Mouse (Mus musculus) embryonic facial prominence, embryonic 13.5 days (tissue): ENCODE data around the gene Igfbp2. TPM values are rescaled to one million over a fixed set of nuclear protein-coding genes. Genes with fewer than 3 reads are reported as not detected.
A peak's percentile ranks its signal among the peaks of the same experiment; 100 is the strongest.

ENCODE experiments used
- ATAC-seq: fragments of 200-750 bp; cut with Nextera tagmentation; 2 replicates; pipeline ENCODE4 v1.8.0; 2017; ENCODE audit warnings: low read depth; ENCODE audit not compliant: insufficient number of reproducible peaks, insufficient read depth, low FRiP score, low TSS enrichment
- H3K27ac ChIP-seq: fragments of 300-500 bp; sonication (generic); 2 replicates; pipeline ENCODE4 v1.5.1; 2015; ENCODE audit warnings: moderate library complexity, mild to moderate bottlenecking, inconsistent platforms
- H3K27me3 ChIP-seq: fragments of 300-500 bp; sonication (generic); 2 replicates; pipeline ENCODE4 v1.6.1; 2015; ENCODE audit warnings: mild to moderate bottlenecking, inconsistent platforms
- H3K36me3 ChIP-seq: fragments of 300-500 bp; sonication (generic); 2 replicates; pipeline ENCODE4 v1.6.1; 2015; ENCODE audit warnings: mild to moderate bottlenecking, inconsistent platforms
- H3K4me1 ChIP-seq: fragments of 300-500 bp; sonication (generic); 2 replicates; pipeline ENCODE4 v1.6.1; 2015; ENCODE audit warnings: inconsistent platforms
- H3K4me2 ChIP-seq: fragments of 300-500 bp; sonication (generic); 2 replicates; pipeline ENCODE4 v1.6.1; 2015; ENCODE audit warnings: moderate library complexity, mild to moderate bottlenecking, inconsistent platforms
- H3K4me3 ChIP-seq: fragments of 300-500 bp; sonication (generic); 2 replicates; pipeline ENCODE4 v1.5.1; 2015; ENCODE audit warnings: mild to moderate bottlenecking, inconsistent platforms
- H3K9ac ChIP-seq: fragments of 300-500 bp; sonication (generic); 2 replicates; pipeline ENCODE4 v1.6.1; 2015; ENCODE audit warnings: mild to moderate bottlenecking, inconsistent platforms
- H3K9me3 ChIP-seq: fragments of 300-500 bp; sonication (generic); 2 replicates; pipeline ENCODE4 v1.6.1; 2016; ENCODE audit warnings: inconsistent platforms
- WGBS: fragments of 180-500 bp; shearing (Covaris S2); methylation state at CpG from one replicate; pipeline ENCODE4 v1.1.7; 2015; ENCODE audit warnings: mixed read lengths; 5-methylcytosine and 5-hydroxymethylcytosine counted together
- polyA plus RNA-seq: library from polyadenylated mRNA; unstranded; fragments of >200 nt; fragmentation: Nextera tagmentation; extraction: Ambion mirVana; gene quantifications from 2 replicates; pipeline ENCODE4 v1.2.1, GENCODE M21; 2015

The Igfbp2 gene
- polyA plus RNA-seq, result 469 and 555 TPM in 2 replicates

DNA sequence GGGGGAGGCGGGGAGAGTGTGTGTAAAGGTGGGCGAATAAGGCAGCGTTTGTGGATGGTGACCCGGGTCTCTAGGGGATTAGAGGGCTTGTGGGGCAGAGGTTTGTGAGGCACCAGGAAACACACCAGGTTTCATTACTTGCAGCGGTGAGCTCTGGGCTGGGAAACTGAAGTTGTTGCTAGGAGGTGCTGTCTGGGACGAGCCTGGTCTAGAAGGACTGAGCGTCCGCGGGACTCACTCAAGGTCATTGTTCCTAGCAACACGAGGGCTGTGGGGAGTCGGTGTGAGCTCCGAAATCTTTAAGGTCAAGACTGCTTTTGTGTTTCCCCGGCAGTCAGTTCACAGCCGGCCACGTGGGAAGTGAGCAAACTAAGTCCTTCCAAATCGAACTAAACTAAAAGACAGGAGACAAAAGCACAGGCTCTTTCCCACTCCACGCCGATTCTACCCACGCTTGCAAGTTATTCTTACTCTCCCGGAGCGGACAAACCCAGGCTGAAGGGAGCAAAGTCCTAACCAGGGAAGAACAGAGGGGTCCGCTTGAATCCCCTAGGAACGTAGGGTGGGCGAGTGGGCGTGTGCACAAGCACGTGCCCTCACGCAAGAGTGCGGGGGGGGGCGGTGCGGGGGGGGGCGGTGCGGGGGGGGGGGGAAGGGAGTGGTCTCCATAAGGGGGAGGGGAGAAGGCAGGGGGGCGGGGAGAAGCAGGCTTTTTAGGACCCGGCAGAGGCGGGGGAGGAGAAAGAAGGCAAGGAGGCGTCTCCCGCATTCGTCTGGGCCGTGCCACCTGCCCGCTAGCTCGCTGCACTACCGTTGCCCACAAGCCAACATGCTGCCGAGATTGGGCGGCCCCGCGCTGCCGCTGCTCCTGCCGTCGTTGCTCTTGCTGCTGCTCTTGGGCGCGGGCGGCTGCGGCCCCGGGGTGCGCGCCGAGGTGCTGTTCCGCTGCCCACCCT, at the start of gene Igfbp2:
Gene Igfbp2 (plus strand): TSS at position 753 of the 956 bp plus-strand sequence.
- 1% methylated on average over 52 of the region's 58 CpGs for WGBS
- H3K9ac ChIP-seq, result peak within 1 kb of the TSS; percentile 86
- H3K27ac ChIP-seq, result peak within 1 kb of the TSS; percentile 84
- peak within 1 kb of the TSS; percentile 80 for H3K4me3 ChIP-seq
- peaks cover 3% of the 10 kb centered on the region; the same call in 1 of the 2 replicates for H3K27me3 ChIP-seq
- H3K4me1 ChIP-seq, result peaks cover 38% of the 10 kb centered on the region
- peak; percentile 70 for ATAC-seq
- H3K9me3 ChIP-seq, result no peaks in the 10 kb centered on the region
- peak within 1 kb of the TSS; percentile 98 for H3K4me2 ChIP-seq
- no peaks in the 10 kb centered on the region for H3K36me3 ChIP-seq

DNA sequence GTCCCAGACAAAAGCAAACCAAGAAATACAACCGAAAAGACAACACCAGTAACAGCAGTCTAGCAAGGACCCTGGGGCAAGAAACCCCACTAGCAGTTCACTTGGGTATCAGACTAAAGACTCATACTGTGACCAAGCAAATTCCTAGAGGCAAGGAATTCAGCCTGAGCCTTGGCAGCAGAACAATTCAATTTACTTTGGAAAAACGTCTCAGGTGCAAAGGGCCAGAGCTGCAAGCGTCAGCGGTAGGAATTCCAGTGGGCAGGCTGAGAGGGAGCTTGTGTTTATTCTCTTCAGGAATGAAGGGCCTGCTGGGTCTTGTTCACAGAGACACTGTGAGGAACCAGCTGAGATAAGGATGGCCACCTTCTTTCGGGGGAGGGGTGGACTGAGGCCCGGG, 45.5 kb upstream of the Igfbp2 start:
- Histone ChIP-seq H3K36me3 (no peaks in the 10 kb centered on the region), H3K4me3 (no peak overlapping the region), H3K9ac (no peak overlapping the region), H3K4me2 (no peak overlapping the region), H3K27ac (peak overlapping the region; percentile 62; the same call in 1 of the 2 replicates), H3K4me1 (peaks cover 37% of the 10 kb centered on the region), H3K9me3 (no peaks in the 10 kb centered on the region), H3K27me3 (no peaks in the 10 kb centered on the region)
- no peak for ATAC-seq
- WGBS, result 21% methylated on average over 6 of the region's 6 CpGs

DNA sequence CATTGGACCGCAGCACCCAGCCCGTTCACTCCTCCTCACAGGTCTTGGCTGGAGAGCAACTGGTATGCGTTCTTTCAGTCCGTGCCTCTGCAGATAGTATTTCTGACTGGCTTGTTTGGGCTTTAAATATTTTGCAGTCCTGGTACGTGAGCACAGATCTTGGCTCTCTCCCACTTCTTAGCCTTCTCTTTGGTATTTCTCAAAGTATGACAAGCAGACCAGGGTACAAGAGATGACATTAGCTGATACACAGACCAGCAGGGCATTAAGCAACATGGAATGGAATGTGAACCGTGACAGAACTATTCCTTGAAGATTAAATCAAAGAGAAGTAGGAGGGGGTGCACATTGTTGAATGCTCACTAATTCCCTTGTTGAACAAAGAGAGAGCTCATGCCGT, 43.6 kb upstream of the Igfbp2 start:
- WGBS, result 21% methylated on average over 7 of the region's 7 CpGs
- ATAC-seq, result peak; percentile 67
- peaks cover 40% of the 10 kb centered on the region for H3K4me1 ChIP-seq
- no peaks in the 10 kb centered on the region for H3K36me3 ChIP-seq
- no peaks in the 10 kb centered on the region for H3K9me3 ChIP-seq
- H3K4me2 ChIP-seq, result no peak overlapping the region
- H3K27me3 ChIP-seq, result no peaks in the 10 kb centered on the region
- peak overlapping the region; percentile 65 for H3K27ac ChIP-seq
- H3K9ac ChIP-seq, result no peak overlapping the region
- no peak overlapping the region for H3K4me3 ChIP-seq

DNA sequence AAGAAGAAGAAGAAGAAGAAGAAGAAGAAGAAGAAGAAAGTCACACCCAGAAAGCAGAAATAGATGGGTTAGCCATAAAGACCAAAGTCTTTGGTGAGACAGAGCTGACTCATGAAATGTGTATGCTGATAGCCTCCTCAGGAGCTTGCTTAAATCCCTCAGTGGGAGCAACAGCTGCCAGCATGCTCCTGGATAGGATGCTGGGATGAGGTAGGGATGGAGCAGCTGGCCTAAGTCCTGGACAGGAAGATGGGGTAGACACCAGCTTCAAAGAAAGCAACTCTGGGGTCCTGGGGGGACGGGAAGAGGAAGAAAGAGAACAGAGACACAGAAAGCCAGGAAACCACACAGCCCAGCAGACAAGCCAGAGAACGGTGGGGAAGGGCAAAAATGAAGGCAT, 41.0 kb upstream of the Igfbp2 start:
- Histone ChIP-seq H3K27me3 (no peaks in the 10 kb centered on the region), H3K9ac (no peak overlapping the region), H3K27ac (no peak overlapping the region), H3K36me3 (no peaks in the 10 kb centered on the region), H3K4me3 (no peak overlapping the region), H3K4me2 (no peak overlapping the region), H3K9me3 (no peaks in the 10 kb centered on the region), H3K4me1 (peaks cover 38% of the 10 kb centered on the region)
- ATAC-seq, result no peak
- WGBS, result 73% methylated on average over 2 of the region's 2 CpGs

DNA sequence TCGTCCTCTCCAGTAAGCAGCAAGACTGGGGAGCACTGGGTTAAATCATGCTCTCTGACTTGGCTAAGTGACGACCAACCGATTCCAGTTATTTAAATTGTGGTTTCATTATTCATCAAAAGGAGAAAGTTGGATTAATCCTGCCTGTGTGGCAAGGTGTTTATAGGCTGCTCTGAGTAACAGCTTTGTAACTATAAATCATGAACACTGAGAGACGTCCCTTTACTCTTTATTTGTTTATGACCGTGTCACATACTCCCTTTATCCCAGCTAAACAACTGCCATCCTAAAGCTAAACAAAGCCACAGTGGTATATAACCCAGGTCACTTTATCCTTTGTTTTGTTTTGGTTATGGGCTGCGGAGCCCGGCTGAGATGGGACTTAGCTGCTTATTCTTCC, 40.3 kb upstream of the Igfbp2 start:
- H3K4me1 ChIP-seq, result peaks cover 31% of the 10 kb centered on the region
- H3K27ac ChIP-seq, result no peak overlapping the region
- no peak overlapping the region for H3K9ac ChIP-seq
- no peaks in the 10 kb centered on the region for H3K27me3 ChIP-seq
- H3K9me3 ChIP-seq, result no peaks in the 10 kb centered on the region
- no peak overlapping the region for H3K4me2 ChIP-seq
- no peaks in the 10 kb centered on the region for H3K36me3 ChIP-seq
- 42% methylated on average over 7 of the region's 7 CpGs for WGBS
- ATAC-seq, result no peak
- H3K4me3 ChIP-seq, result no peak overlapping the region

DNA sequence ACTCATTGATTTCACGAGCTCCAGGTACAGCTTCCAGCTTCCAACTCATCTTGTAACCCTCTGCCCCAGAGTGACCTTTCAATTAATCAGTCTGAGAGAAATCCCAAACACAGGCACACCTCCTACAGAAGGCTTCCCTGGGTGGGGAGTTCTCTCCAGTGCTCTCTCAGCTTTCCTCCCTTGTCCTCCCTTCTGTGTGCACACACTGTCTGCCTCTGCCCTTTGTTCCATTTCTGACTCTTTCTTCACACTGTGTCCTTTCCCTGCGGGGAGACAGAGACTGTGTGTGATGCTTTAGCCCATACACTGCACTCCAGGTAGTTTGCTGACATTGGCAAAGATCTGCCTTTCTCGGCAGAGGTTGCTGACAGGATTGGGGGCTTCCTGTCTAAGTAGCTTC, 33.6 kb upstream of the Igfbp2 start:
- H3K27ac ChIP-seq, result no peak overlapping the region
- H3K4me2 ChIP-seq, result no peak overlapping the region
- H3K9me3 ChIP-seq, result no peaks in the 10 kb centered on the region
- 43% methylated on average over 3 of the region's 3 CpGs for WGBS
- ATAC-seq, result no peak
- no peaks in the 10 kb centered on the region for H3K36me3 ChIP-seq
- H3K4me3 ChIP-seq, result no peak overlapping the region
- H3K27me3 ChIP-seq, result no peaks in the 10 kb centered on the region
- H3K4me1 ChIP-seq, result peaks cover 18% of the 10 kb centered on the region
- H3K9ac ChIP-seq, result no peak overlapping the region

DNA sequence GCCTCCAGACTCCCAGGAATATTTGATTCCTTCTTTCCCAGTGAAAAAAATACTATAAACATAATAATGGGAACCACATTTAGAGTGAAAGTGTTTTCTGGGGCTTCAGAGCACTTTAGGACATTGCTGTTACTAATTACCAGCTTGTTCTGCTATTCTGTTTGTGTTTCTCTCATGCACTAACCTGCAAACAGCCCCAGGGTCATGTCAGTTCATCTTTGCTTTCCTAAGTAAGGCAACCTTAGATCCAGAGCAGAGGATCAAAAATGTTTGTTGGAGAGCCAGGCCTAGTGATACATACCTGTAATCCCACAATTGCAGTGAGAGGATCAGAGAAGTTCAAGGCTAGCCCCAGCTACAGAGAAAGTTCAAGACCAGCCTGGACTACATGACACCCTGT, 32.6 kb upstream of the Igfbp2 start:
- Histone ChIP-seq H3K9ac (no peak overlapping the region), H3K4me1 (peaks cover 18% of the 10 kb centered on the region), H3K4me2 (peak overlapping the region; percentile 26), H3K27me3 (no peaks in the 10 kb centered on the region), H3K9me3 (no peaks in the 10 kb centered on the region), H3K36me3 (no peaks in the 10 kb centered on the region), H3K4me3 (no peak overlapping the region), H3K27ac (peak overlapping the region; percentile 44; the same call in 1 of the 2 replicates)
- no peak for ATAC-seq

DNA sequence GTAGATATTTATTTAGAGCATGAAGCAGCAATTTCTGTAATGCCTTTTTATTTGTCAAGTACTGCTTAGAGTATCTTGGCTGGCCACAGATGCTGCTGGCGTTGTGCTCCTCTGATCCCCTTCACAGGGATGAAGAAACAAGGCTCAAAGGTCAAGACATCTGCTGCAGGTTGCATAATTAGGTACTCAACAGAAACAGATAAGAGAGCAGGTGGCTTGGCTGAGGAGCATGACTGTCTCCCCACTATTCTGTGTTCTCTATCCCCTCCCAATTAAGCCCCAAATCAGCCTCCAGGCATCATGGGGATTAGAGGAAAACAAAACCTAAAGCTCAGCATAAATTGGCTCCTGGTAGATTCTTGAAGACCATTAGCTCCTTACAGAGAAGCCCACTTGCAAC, 32.0 kb upstream of the Igfbp2 start:
- Histone ChIP-seq H3K27ac (no peak overlapping the region), H3K36me3 (no peaks in the 10 kb centered on the region), H3K4me3 (no peak overlapping the region), H3K4me2 (no peak overlapping the region), H3K4me1 (peaks cover 18% of the 10 kb centered on the region), H3K9ac (no peak overlapping the region), H3K9me3 (no peaks in the 10 kb centered on the region), H3K27me3 (no peaks in the 10 kb centered on the region)
- ATAC-seq, result no peak
- 24% methylated on average over 1 of the region's 1 CpGs for WGBS

DNA sequence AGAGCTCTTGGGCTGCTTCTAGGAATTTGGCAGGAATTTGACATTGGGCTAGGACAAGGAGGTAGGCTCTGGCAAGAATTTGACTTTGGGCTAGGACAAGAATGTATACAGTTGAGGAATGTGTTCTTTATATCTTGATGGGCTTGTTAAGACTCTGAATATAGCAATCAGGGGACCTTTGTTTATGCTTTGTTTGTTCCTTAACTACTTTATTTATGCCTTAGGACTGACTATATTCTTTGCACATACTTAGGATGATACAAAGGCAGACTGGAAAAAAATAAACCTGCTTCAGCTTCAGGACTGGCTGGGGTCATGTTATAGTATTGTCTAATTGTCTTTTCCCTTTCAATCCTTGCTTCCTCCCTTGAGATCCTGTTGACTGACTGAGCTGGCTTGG, 31.1 kb upstream of the Igfbp2 start:
- ATAC-seq, result no peak
- no peaks in the 10 kb centered on the region for H3K9me3 ChIP-seq
- no peak overlapping the region for H3K9ac ChIP-seq
- H3K27me3 ChIP-seq, result no peaks in the 10 kb centered on the region
- H3K4me1 ChIP-seq, result peaks cover 18% of the 10 kb centered on the region
- H3K4me3 ChIP-seq, result no peak overlapping the region
- no peak overlapping the region for H3K27ac ChIP-seq
- H3K36me3 ChIP-seq, result no peaks in the 10 kb centered on the region
- no peak overlapping the region for H3K4me2 ChIP-seq

DNA sequence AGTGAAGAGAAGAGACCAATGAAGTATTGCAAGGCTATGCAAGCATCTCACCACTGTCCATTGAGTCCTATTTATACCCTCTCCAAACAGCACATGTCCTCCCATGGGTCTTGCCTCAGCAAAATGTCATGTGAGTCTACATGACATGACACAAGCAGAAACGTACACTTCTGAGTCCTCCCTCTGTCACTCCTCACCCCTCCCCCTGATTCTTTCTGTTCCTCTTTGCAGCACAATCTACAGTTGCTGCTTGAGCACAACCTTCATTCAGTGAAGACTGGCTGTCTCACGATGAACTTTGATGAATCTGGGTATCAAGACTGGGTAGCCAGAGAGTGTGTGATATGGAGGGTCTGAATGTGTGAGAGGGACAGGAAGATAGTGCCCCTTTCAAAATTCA, 28.2 kb upstream of the Igfbp2 start:
- Histone ChIP-seq H3K4me1 (peaks cover 12% of the 10 kb centered on the region), H3K36me3 (no peaks in the 10 kb centered on the region), H3K4me2 (no peak overlapping the region), H3K27me3 (no peaks in the 10 kb centered on the region), H3K9me3 (no peaks in the 10 kb centered on the region), H3K4me3 (no peak overlapping the region), H3K27ac (no peak overlapping the region), H3K9ac (no peak overlapping the region)
- ATAC-seq, result no peak
- 81% methylated on average over 2 of the region's 2 CpGs for WGBS

DNA sequence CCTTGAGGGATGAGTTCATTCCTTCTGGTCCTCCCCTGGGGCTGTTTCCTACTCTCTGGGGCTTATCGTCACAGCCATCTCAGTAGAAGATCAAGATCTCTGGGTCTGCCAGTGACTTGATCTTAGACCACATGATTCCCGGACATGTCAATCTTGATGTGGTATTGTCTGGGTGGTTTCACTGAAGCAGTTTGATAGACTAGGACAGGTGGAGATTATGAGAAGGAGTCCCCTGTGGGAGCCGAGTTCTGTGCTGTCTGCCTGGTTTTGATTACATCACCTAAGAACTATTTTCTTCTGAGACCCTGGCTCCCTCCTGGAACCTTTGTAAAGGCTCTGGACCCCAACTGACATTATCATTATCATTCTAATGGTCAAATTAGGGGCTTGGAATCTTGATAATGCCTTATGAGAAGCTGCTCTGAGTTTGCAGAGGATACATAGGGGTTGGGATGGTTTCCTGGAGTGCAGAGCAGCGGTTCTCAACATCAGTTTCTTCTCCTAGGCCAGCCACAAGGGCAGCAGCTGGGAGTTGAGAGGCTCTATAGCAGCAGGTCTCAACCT, 27.1 kb upstream of the Igfbp2 start:
- WGBS, result 68% methylated on average over 4 of the region's 4 CpGs

DNA sequence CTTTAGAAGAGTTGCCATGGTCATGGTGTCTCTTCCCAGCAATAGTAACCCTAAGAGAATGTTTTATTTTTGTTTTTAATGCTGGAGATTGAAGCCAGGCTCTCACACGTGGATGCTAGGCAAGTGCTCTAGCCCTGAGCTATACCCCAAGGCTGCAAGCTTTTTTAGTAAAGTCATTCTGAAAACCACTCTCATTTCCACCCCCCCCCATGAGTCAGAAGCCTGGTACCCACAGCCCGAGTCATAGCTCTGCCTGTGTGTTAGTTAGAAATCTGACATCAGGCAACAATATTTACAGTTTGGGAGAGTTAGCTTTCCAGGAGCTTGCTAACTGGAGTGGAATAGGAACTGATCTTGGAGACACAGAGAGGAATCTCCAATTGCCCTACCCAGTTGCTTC, 25.9 kb upstream of the Igfbp2 start:
- Histone ChIP-seq H3K4me3 (no peak overlapping the region), H3K9me3 (no peaks in the 10 kb centered on the region), H3K4me2 (no peak overlapping the region), H3K9ac (no peak overlapping the region), H3K4me1 (no peaks in the 10 kb centered on the region), H3K27ac (no peak overlapping the region), H3K27me3 (no peaks in the 10 kb centered on the region), H3K36me3 (no peaks in the 10 kb centered on the region)
- no peak for ATAC-seq
- 74% methylated on average over 2 of the region's 2 CpGs for WGBS

More for the DNA sequence above, 27.1 kb upstream of the Igfbp2 start:
- Histone ChIP-seq H3K4me2 (no peak overlapping the region), H3K27me3 (no peaks in the 10 kb centered on the region), H3K27ac (no peak overlapping the region), H3K9me3 (no peaks in the 10 kb centered on the region), H3K9ac (no peak overlapping the region), H3K36me3 (no peaks in the 10 kb centered on the region), H3K4me1 (peaks cover 4% of the 10 kb centered on the region; the same call in 1 of the 2 replicates), H3K4me3 (no peak overlapping the region)
- ATAC-seq, result no peak
